Mouse (Mus musculus) liver, embryonic 14.5 days (tissue): Measurements from ENCODE around the gene Serinc3.

Experiments used
- CTCF ChIP-seq: IDR thresholded peaks from 2 replicates; pipeline ENCODE4 v1.5.1; 2016; ENCODE audit warnings: antibody characterized with exemption, low read depth, control low read depth
- EP300 ChIP-seq: IDR thresholded peaks from 2 replicates; pipeline ENCODE4 v1.6.1; 2016; ENCODE audit warnings: antibody characterized with exemption, low read depth

DNA sequence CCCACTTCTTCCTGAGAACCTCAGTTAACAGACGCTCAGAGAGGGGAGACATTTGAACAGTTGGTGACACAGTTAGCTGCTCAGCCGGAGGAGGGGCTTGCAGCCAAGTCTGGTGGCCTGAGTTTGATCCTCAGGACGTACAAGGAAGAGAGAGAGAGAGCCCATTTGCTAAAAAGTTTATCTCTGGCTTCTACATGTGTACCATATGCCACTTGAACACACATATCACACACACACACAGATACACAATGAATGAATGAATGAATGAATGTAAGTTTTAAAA is 48.1 kb downstream of the Serinc3 start:
- no peak for TF ChIP-seq EP300
- no peak for TF ChIP-seq CTCF
